Mouse (Mus musculus): ENCODE data around the gene 2410004B18Rik. TPM values are rescaled to one million over a fixed set of nuclear protein-coding genes. Genes with fewer than 3 reads are reported as not detected.
"Not testable (repeated sequence)": the region's sequence is repeated elsewhere in the genome, so short reads cannot be mapped to it uniquely, and the experiment has no call there.

The 2410004B18Rik gene
- total RNA-seq, 1 experiment from 2014 or later, result 30.6 TPM

GRCm38 (mm10) chr3:145965583-145965982 lies 27.8 kb downstream of the 2410004B18Rik start:
- not testable (repeated sequence) for DNase-seq

- no peak for DNase-seq
Measured at GRCm38 (mm10) chr3:145966806-145967205, 29.0 kb downstream of the 2410004B18Rik start.

- DNase-seq, result no peak
Measured at GRCm38 (mm10) chr3:145969031-145969501, 31.3 kb downstream of the 2410004B18Rik start.

- DNase-seq, result no peak
Measured at GRCm38 (mm10) chr3:145971501-145971900, 33.7 kb downstream of the 2410004B18Rik start.

- no peak for DNase-seq
Measured at GRCm38 (mm10) chr3:145974986-145975385, 37.2 kb downstream of the 2410004B18Rik start.

- no peak for DNase-seq
Measured at GRCm38 (mm10) chr3:145985333-145985925, 47.6 kb downstream of the 2410004B18Rik start.

- no peak for DNase-seq
Measured at GRCm38 (mm10) chr3:145986317-145987001, 48.6 kb downstream of the 2410004B18Rik start.

- DNase-seq, result peak; percentile 89
Measured at GRCm38 (mm10) chr3:145987268-145987969, 49.6 kb downstream of the 2410004B18Rik start, which contains the start of gene Syde2. Gene Syde2 (plus strand): TSS chr3:145987870.

- peak; percentile 93 for DNase-seq
Measured at GRCm38 (mm10) chr3:145987970-145988683, 50.3 kb downstream of the 2410004B18Rik start.

GRCm38 (mm10) chr3:145988684-145989575 lies 51.1 kb downstream of the 2410004B18Rik start:
- peak; percentile 21 for DNase-seq

GRCm38 (mm10) chr3:145989576-145990081 lies 51.8 kb downstream of the 2410004B18Rik start:
- DNase-seq, result no peak

GRCm38 (mm10) chr3:145991130-145991529 lies 53.3 kb downstream of the 2410004B18Rik start:
- no peak for DNase-seq

GRCm38 (mm10) chr3:145991976-145992730 lies 54.3 kb downstream of the 2410004B18Rik start:
- DNase-seq, result no peak

GRCm38 (mm10) chr3:145992796-145993195 lies 55.0 kb downstream of the 2410004B18Rik start:
- peak; percentile 77 for DNase-seq

- DNase-seq, result no peak
Measured at GRCm38 (mm10) chr3:145993481-145994201, 55.8 kb downstream of the 2410004B18Rik start.
